Mouse (Mus musculus) bone marrow, adult 2 months (tissue): Measurements from ENCODE around the gene Rims1. TPM values are rescaled to one million over a fixed set of nuclear protein-coding genes. Genes with fewer than 3 reads are reported as not detected.

Source experiments
- H3K27ac ChIP-seq: fragments of 200-500 bp; 2 replicates; pipeline ENCODE4 v1.5.1; 2012; ENCODE audit warnings: low read depth, mild to moderate bottlenecking, control low read depth, inconsistent platforms, low read length; ENCODE audit not compliant: control insufficient read depth, poor library complexity, insufficient read depth
- H3K4me1 ChIP-seq: fragments of 200-500 bp; 2 replicates; pipeline ENCODE4 v1.6.1; 2011; ENCODE audit warnings: low read length; ENCODE audit not compliant: control insufficient read depth, insufficient read depth
- H3K4me3 ChIP-seq: fragments of 200-500 bp; replicated peaks from 2 replicates; pipeline ENCODE3; 2011; ENCODE audit warnings: mild to moderate bottlenecking, low read depth, low read length, control low read depth; ENCODE audit not compliant: control insufficient read depth
- CTCF ChIP-seq: fragments of 200-500 bp; IDR thresholded peaks from 2 replicates; pipeline ENCODE4 v1.5.1; 2011; ENCODE audit warnings: low read length, control low read depth; ENCODE audit not compliant: control insufficient read depth, insufficient read depth
- POLR2A ChIP-seq: fragments of 200-500 bp; IDR thresholded peaks from 2 replicates; pipeline ENCODE4 v1.6.1; 2011; ENCODE audit warnings: low read depth, mild to moderate bottlenecking, control low read depth, low read length, borderline replicate concordance; ENCODE audit not compliant: control insufficient read depth
- WGBS: fragments of 180-500 bp; shearing (Covaris S2); methylation state at CpG from one replicate; pipeline ENCODE4 v1.1.7; 2018; 5-methylcytosine and 5-hydroxymethylcytosine counted together
- polyA plus RNA-seq: library from polyadenylated mRNA; stranded (reverse); fragments of >200 nt; gene quantifications from 2 replicates; pipeline ENCODE4 v1.2.4, GENCODE M21; 2011; ENCODE audit warnings: low replicate concordance; ENCODE audit not compliant: missing spikeins, insufficient read depth, insufficient read length

The Rims1 gene
- polyA plus RNA-seq, 1 experiment = 1.6 TPM

- 43% methylated on average over 2 of the region's 2 CpGs for WGBS
- Histone ChIP-seq H3K4me1 (no peaks in the 10 kb centered on the region), H3K4me3 (no peak overlapping the region), H3K27ac (no peak overlapping the region)
- TF ChIP-seq CTCF (no peak), POLR2A (no peak)
Measured at GRCm38 (mm10) chr1:22254278-22254677, 551.5 kb downstream of the Rims1 start.

- TF ChIP-seq POLR2A (no peak), CTCF (no peak)
- no peak overlapping the region for H3K4me3 ChIP-seq
- no peaks in the 10 kb centered on the region for H3K4me1 ChIP-seq
- no peak overlapping the region for H3K27ac ChIP-seq
Measured at GRCm38 (mm10) chr1:22252873-22253272, 552.9 kb downstream of the Rims1 start.

- Histone ChIP-seq H3K4me1 (no peaks in the 10 kb centered on the region), H3K27ac (no peak overlapping the region), H3K4me3 (no peak overlapping the region)
- TF ChIP-seq CTCF (no peak), POLR2A (no peak)
Measured at GRCm38 (mm10) chr1:22248898-22249386, 556.9 kb downstream of the Rims1 start.

GRCm38 (mm10) chr1:22245748-22246147, 560.0 kb downstream of the Rims1 start:
- Histone ChIP-seq H3K27ac (no peak overlapping the region), H3K4me3 (no peak overlapping the region), H3K4me1 (no peaks in the 10 kb centered on the region)
- WGBS = 74% methylated on average over 2 of the region's 2 CpGs
- TF ChIP-seq POLR2A = no peak
- TF ChIP-seq CTCF = no peak
